18 mouse cellular contexts compared by ENCODE assay signal in genomic region chr5:151066016-151066415, GRCm38 (mm10).
A peak's percentile ranks its signal among the peaks of the same experiment; 100 is the strongest.
DNase-seq lines count a peak whose midpoint lies in the region; ATAC-seq and TF ChIP-seq lines count a peak whose summit lies in the region.
"Had no signal": no experiment of that assay in that cellular context is flagged by ENCODE, and none has a peak within 500 bp of the region (broad histone marks: within the 10 kb centered on the region; RNA-seq: fewer than 3 reads in every experiment).

No protein-coding gene starts in this region.

- no peak for TF ChIP-seq CTCF in lung, embryonic 14.5 days (IDR thresholded peaks at IDR 0.05; ENCODE audit: low read depth)

- DNase-seq in heart, adult 11 months: peak; percentile 16
- DNase-seq in heart, postnatal 4 days: no peak
- DNase-seq in lung, embryonic 14.5 days: peak; percentile 58
- DNase-seq in lung, postnatal 25 days (ENCODE audit: low spot score): no peak
- peak; percentile 28 for DNase-seq in adipocyte (ENCODE audit: low spot score)
- peak; percentile 44 for DNase-seq in telencephalon, adult 2 months (ENCODE audit: low read depth, low spot score)
- DNase-seq in thymus, postnatal 0 days (ENCODE audit: low spot score): no peak
- DNase-seq: adrenal gland, adult 8-10 months; cerebellum, adult 9-11 months; forebrain, postnatal 0 days; kidney, postnatal 14 days; right cerebral cortex, adult 18-20 months; thymus, postnatal 25 days had no signal

- 57% methylated on average over 5 of the region's 5 CpGs for WGBS in lung, embryonic 14.5 days

- no peaks in the 10 kb centered on the region for H3K4me1 ChIP-seq in lung, embryonic 14.5 days (ENCODE audit: insufficient read depth)
- H3K4me1 ChIP-seq: midbrain, embryonic 12.5 days; neural tube, embryonic 12.5 days had no signal

- ATAC-seq in lung, embryonic 14.5 days (ENCODE audit: insufficient read depth): no peak
- ATAC-seq: forebrain, postnatal 0 days had no signal

- no peaks in the 10 kb centered on the region for H3K27me3 ChIP-seq in lung, embryonic 14.5 days (ENCODE audit: insufficient read depth, low read length)
- H3K27me3 ChIP-seq: embryonic facial prominence, embryonic 13.5 days; limb, embryonic 13.5 days; midbrain, embryonic 12.5 days; neural tube, embryonic 12.5 days had no signal

- H3K9ac ChIP-seq in lung, embryonic 14.5 days: no peak overlapping the region
- H3K9ac ChIP-seq: embryonic facial prominence, embryonic 13.5 days; forebrain, postnatal 0 days; limb, embryonic 13.5 days; liver, embryonic 14.5 days; midbrain, embryonic 12.5 days; neural tube, embryonic 12.5 days had no signal

- H3K4me3 ChIP-seq in lung, embryonic 14.5 days (ENCODE audit: low read depth, low read length): no peak overlapping the region
- H3K4me3 ChIP-seq: embryonic facial prominence, embryonic 13.5 days; limb, embryonic 13.5 days; midbrain, embryonic 12.5 days; neural tube, embryonic 12.5 days had no signal

- no peak overlapping the region for H3K27ac ChIP-seq in lung, embryonic 14.5 days (ENCODE audit: low read depth)
- H3K27ac ChIP-seq: embryonic facial prominence, embryonic 13.5 days; limb, embryonic 13.5 days; liver, embryonic 14.5 days; midbrain, embryonic 12.5 days; neural tube, embryonic 12.5 days had no signal

- H3K36me3 ChIP-seq in lung, embryonic 14.5 days (ENCODE audit: insufficient read depth): peaks cover 23% of the 10 kb centered on the region
- H3K36me3 ChIP-seq: midbrain, embryonic 12.5 days had no signal

- H3K9me3 ChIP-seq in lung, embryonic 14.5 days (ENCODE audit: low read depth, low read length): peaks cover 6% of the 10 kb centered on the region
- H3K9me3 ChIP-seq: midbrain, embryonic 12.5 days; neural tube, embryonic 12.5 days had no signal

- H3K4me2 ChIP-seq in lung, embryonic 14.5 days: no peak overlapping the region
- H3K4me2 ChIP-seq: embryonic facial prominence, embryonic 13.5 days; limb, embryonic 13.5 days; midbrain, embryonic 12.5 days; neural tube, embryonic 12.5 days had no signal

Comparison
In these comparisons a context has a peak if more than half of its experiments do, and no peak if none do; other contexts are left out.
1. DNase-seq: peak in heart, adult 11 months (single experiment), lung, embryonic 14.5 days (single experiment), adipocyte (single experiment) and telencephalon, adult 2 months (single experiment); none in heart, postnatal 4 days (single experiment), lung, postnatal 25 days (single experiment) and thymus, postnatal 0 days (single experiment).